Mouse (Mus musculus) ES-Bruce4 (cell line): ENCODE results near the gene Sox5.

Experiments
- CTCF ChIP-seq: IDR thresholded peaks from one replicate; pipeline ENCODE4 v1.8.1; 2011; ENCODE audit warnings: low read depth, low read length
- POLR2A ChIP-seq: IDR thresholded peaks from one replicate; pipeline ENCODE4 v1.8.1; 2011; ENCODE audit warnings: low read length; ENCODE audit not compliant: insufficient read depth

DNA sequence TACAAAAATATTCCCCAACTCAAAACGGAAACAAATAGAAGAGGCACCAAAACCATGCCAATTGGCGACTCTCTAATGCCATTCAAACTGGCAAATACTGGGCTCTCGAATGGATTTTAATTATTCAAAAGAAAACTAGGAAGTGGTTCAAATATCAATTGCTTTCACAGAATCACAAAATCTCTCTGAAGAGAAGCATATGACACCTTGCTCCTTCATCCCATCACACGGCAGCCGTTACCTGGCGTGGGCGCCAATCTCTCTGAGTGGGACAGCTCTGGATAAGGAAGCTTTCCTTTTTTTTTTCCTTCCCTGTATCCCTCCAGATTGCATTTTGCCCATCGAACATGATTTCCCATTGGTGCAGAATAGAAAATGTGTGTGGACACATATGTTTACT lies 801.6 kb downstream of the Sox5 start:
- TF ChIP-seq CTCF (no peak), POLR2A (no peak)
